Mouse (Mus musculus) kidney, adult 2 months (tissue): ENCODE measurements around the gene Prss38.

Source experiments
- CTCF ChIP-seq: fragments of 200-500 bp; conservative IDR thresholded peaks from 2 replicates; pipeline ENCODE4 v1.5.1; 2011; ENCODE audit warnings: low read depth, mild to moderate bottlenecking, control low read depth, low read length, moderate library complexity, mixed read lengths; ENCODE audit not compliant: insufficient read depth, insufficient read length
- POLR2A ChIP-seq: fragments of 200-500 bp; IDR thresholded peaks from one replicate; pipeline ENCODE4 v1.6.1; 2011; ENCODE audit warnings: low read depth, low read length, control low read depth

- no peak for TF ChIP-seq CTCF
- TF ChIP-seq POLR2A, result no peak
Measured at GRCm38 (mm10) chr11:59379547-59379946, 4.1 kb upstream of the Prss38 start.
